Mouse (Mus musculus): ENCODE data around the gene Tbcel. TPM values are rescaled to one million over a fixed set of nuclear protein-coding genes. Genes with fewer than 3 reads are reported as not detected.

Gene Tbcel
- total RNA-seq, 2 experiments from 2014 or later = 17.0 to 17.6 TPM

DNA sequence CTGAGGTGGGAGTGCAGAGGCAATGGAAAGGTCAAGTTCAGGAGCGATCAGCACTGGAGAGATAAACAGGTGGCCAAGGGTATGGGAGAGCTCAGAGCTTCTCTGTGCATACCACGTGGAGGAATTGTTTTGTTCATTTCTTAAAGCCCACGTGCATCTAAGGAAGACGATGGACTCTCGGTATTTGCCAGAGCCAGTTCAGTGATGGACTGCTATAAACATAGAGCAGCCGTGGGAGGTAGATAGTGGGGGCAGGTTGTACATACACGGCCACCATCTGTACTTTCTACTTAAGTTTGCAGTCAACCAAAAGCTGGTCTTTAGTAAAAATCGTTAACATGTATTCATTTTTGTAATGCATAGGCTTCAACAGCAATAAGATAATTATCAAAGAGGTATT, 65.5 kb downstream of the Tbcel start:
- no peak for DNase-seq

- no peak for DNase-seq
Observed at GRCm38 (mm10) chr9:42441234-42441633, 66.4 kb downstream of the Tbcel start.

DNA sequence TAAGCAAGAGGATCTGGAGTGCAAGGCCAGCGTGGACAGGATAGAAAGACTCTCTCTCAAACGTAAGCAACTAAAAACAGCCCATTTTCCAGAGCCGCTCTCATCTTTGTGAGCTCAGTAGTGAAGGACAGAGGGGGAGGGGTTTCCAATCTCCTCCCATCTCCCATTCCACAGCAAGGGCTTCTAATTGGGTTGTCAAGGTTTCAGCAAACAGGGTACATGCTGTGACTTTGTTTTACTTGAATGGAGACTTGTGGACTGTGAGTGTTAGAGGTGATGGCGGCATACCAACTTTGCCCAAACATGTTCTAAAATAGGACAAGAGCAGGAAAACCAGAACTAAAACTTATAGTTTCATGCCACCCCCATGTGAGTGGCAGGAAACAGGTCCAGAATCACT, 68.2 kb downstream of the Tbcel start:
- no peak for DNase-seq

DNA sequence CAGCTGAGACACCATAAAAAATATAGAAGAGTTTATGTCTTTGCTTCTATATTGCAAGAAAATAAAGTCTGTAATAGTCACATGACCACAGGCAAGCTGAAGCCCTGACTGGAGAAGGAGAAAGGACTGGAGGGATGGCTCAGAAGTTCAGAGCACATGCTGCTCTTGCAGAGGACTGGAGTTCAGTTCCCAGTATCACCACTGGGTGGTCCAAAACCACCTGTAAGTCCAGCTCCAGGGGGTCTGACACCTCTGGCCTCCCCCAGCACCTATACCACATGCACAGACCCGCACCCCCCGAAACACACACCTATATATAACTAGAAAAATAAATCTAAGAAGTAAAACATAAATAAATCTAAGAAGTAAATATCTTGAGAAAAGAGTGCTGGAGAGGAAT, 75.5 kb downstream of the Tbcel start:
- no peak for DNase-seq

GRCm38 (mm10) chr9:42431606-42432005, 76.0 kb downstream of the Tbcel start:
- no peak for DNase-seq

GRCm38 (mm10) chr9:42428060-42428924, 79.3 kb downstream of the Tbcel start:
- DNase-seq = no peak

GRCm38 (mm10) chr9:42426661-42427358, 80.8 kb downstream of the Tbcel start:
- no peak for DNase-seq

- no peak for DNase-seq
Observed at GRCm38 (mm10) chr9:42423649-42424048, 84.0 kb downstream of the Tbcel start.

- DNase-seq = no peak
Observed at GRCm38 (mm10) chr9:42419687-42420086, 87.9 kb downstream of the Tbcel start.

DNA sequence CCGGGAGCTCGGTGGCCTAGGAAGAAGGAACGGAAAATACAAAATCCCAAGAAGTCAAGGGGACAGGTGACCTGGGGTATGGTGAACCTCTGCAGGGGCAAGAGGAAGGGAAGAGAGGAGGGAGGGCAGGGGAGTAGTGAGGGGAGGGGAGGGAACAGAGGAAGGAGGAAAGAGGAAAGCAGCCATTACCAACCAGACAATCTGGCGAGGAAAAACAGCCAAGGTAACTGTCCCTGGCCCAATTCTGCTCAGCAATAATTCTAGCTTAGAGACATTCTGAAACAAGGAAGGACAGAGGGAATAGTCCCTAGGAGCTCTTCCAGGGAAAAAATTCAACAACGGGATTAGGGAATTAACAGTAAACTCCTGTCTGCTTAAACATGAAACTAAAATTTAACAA, 88.8 kb downstream of the Tbcel start:
- DNase-seq = no peak

- no peak for DNase-seq
Observed at GRCm38 (mm10) chr9:42417352-42417952, 90.2 kb downstream of the Tbcel start.

GRCm38 (mm10) chr9:42415184-42415583, 92.4 kb downstream of the Tbcel start:
- no peak for DNase-seq

DNA sequence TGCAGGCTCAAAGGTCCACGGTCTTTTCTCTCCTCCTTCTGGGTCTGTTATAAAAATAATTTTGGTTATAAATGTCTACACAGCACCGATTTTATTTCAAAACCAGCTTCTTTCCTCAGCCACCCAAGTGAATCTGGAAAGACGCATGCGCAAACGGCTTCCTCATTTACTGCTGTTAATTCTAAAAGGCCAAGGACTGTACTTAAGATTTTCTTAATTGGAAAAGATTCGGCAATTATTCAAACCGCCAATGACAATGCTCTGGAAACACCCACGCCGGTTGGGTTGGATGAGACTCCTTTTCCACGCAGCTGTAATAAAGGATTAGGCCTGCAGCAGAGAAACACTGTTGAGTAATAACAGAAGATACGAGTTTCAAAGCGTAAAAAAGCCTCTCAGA, 94.3 kb downstream of the Tbcel start:
- no peak for DNase-seq

DNA sequence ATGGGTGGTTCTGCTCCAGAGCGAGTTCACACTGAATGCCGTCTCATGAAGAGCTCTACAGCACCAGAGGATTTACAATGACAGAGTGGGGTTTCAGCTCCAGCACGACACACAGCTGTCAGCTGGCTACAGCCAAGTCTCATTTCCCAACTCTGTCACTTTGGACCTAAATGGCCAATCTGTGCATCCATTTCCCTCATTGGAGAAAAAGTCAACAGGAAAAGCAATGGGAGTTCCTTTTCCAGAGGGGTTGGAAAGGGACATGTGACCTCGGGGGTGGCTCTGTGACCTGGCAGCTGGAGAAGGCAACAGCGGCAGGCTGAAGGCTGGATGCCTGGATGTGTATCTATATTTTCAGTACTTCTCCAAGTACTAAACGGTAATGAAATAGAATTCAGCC, 96.3 kb downstream of the Tbcel start:
- no peak for DNase-seq

DNA sequence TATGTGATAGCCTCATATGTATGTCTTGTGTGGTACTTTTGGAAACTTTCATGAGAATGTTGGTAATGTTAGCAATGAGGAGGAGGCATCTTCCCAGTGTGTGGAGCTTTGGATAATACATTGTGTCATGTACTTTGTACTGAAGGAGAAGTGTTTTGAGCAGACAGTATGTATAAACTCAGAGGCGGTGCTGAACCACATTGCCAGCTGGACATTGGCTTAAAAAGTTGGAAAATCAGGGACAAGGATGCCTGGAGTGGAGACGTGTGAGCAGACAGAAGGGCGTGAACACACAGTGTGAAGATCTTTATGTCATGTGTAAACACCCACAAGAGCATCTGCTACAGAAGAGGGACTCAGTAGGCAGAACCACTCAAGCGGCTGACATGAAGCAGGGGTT, 101.9 kb downstream of the Tbcel start:
- DNase-seq = no peak

GRCm38 (mm10) chr9:42401486-42401885, 106.1 kb downstream of the Tbcel start:
- DNase-seq = no peak

GRCm38 (mm10) chr9:42399829-42400228, 107.8 kb downstream of the Tbcel start, which contains the start of gene Tecta:
TSS of gene Tecta (minus strand) at chr9:42399929.
- no peak for DNase-seq

GRCm38 (mm10) chr9:42396141-42396540, 111.5 kb downstream of the Tbcel start:
- no peak for DNase-seq

DNA sequence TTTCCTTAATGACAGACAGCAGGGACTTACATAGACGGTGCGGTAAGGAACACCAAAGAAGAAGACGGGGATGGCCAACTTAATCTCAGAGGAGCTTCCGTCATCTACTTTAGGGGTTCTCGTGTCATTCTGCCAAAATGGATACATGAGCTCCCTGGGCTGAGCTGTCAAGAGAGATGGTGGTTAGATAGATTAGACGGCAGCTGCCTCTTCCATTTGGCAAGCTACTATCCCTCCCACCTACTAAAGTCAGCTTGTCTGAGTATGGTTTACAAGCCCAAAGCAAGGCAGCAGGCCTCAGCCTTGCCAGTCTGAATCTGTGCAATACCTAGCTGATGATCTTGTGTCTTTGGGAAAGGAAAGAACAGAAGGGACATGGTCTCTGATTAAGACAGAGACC, 112.7 kb downstream of the Tbcel start:
- DNase-seq = no peak

- no peak for DNase-seq
Observed at GRCm38 (mm10) chr9:42394321-42394720, 113.3 kb downstream of the Tbcel start.

GRCm38 (mm10) chr9:42392927-42393326, 114.7 kb downstream of the Tbcel start:
- no peak for DNase-seq

DNA sequence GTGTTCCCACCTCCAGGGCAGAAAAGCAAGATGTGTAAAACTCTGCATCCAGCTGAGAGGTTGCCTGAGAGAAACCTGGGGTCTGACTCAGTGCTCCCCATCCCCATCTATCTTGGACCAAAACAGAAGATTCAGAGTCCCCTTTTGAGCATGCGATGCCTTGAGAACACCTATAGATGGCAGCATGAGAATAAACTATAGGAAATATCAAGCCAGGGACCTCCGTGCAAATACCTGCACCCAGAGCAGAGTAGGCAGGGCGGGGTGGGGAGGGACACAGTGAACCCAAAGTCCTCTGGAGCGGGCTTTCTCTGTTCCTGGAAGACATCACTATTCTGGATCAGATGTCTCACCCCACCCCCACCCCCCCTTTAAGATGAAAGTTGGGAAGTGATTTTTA, 119.1 kb downstream of the Tbcel start:
- DNase-seq = no peak

GRCm38 (mm10) chr9:42387038-42387437, 120.6 kb downstream of the Tbcel start:
- no peak for DNase-seq

Data from gastrocnemius, postnatal 25 days (tissue).